Mouse (Mus musculus) ovary, postnatal 36 days (tissue): ENCODE data around the gene Taz.

ENCODE experiments used
- DNase-seq: peaks from one replicate; pipeline ENCODE4 v3.0.0; 2022; ENCODE audit warnings: low spot score, mixed read lengths

Taz gene

DNA sequence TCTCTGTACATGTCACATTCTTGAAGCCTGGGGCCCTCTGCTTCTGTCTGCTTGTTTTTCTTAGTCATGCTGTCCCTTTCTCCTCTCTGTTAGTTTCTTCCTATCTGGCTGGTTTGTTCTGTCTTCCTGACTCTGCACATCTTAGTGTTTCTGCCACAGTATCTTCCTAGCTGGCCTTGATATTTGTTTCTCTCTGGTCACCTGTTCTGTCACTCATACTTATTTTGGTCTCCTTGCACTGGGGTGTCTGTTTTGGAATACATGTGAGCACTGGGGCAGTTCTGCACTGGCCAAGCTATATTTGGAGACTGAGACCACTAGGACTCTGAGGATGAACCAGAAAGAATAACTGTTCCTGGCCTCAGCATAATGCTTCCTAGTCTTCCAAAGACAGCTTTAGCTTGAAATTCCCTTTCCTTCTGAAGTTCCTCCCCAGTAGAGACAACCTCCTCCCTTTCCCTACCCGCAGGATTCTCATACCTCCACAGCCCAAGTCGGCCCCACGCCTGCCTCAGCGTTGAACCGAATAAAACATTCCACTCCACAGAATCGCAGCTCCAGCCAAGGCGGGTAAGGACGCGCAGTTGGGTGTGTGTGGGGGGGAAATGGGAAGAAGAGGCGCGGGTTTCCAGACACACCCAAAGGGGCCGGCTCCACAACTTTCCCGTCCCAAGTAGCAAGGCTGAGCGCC lies 526 bp upstream of the Taz start:
- no peak for DNase-seq

DNA sequence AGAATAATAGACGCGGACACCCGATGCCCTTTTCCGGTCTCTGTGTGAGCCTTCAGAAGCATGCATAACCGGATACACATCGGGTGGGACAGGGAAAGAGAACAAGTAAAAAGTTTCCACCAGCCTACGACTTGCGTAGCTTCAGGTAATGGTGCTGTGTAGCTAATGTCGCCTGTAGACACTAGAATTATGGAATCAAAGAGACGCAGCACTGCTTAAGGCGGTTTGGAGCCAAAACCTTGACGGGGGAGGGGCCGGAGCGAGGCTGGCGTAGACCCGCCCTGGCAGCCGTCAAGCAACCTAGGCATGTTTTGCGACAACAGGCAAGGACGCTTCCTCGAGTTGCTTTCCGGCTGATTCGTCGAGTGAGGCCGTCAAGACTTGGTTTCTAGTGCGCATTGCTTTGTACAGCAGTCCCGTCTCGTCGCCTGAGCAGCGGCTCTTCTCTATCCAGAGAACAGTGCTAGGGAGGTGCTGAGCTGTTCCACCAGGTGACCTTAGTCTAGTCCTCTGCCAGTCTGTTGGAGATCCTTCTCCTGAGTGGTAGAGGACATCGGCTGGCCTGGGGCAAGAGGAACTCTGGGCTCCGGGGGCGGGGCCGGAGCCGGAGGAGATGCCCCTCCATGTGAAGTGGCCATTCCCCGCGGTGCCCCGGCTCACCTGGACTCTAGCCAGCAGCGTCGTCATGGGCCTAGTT lies 831 bp downstream of the Taz start:
- peak; percentile 80 for DNase-seq

- DNase-seq = no peak
Observed at GRCm38 (mm10) chrX:74283092-74283437, 1.4 kb downstream of the Taz start.

DNA sequence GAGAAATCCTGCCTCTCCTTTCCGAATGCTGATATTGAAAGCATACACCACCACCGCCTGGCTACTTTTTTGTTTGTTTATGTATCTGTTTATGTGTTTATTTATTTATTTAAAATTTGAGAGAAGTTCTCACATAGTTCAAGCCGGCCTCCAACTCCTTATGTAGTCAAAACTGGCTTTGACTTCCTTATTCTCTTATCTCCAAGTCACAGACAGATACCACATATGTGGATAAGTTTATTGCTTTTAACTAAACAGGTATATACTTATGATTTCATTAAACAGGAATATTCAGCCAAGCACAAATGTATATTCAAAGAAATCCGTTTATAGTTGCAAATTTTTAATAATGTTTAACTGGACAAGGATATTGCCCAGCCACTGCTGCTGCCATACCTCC lies 11.7 kb downstream of the Taz start:
- DNase-seq = no peak

DNA sequence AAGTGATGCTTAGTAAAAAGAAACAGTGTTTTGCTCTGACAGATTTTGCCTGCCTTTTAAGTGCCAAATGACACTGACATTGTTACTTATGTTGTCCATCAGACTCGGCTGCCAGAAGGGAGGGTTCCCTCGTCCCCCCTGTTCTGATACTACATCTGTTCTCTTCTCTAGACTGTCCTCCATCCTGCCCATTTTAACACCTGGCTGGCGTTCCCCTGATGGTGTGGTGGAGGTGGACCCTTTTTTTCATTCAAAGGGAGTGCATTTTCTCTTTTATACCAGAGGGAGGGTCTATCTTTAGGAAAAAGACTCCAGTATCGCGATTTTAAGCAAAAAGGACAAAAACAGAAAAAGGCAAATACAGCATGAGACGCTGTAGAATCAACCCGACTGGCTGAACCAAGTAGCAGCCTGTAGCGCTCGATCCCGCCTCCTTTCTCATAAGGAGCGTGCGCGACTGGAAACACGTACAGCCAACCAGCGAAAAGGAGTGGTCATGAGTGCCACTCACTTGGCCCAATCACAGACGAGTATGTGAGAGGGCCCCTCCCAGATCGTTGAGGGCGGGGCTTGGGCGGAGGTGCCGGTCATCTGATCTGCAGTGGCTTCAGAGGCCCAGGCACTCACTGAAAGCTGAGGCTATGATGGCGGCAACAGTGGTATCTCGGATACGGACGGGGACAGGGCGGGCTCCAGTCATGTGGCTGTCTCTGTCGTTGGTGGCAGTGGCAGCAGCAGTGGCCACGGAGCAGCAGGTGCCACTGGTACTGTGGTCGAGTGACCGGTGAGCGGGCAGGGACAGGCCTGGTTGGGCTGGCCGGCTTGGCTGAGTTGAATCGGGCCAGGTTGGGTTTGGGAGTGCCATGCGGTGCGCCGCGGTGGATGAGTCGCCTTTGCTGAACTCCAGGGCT lies 15.1 kb downstream of the Taz start, which contains the start of gene Atp6ap1:
Gene Atp6ap1, plus strand, starts transcription at position 560 of the 911 bp plus-strand sequence.
- DNase-seq = peak; percentile 90

- DNase-seq = no peak
Observed at GRCm38 (mm10) chrX:74298348-74298747, 16.6 kb downstream of the Taz start.

DNA sequence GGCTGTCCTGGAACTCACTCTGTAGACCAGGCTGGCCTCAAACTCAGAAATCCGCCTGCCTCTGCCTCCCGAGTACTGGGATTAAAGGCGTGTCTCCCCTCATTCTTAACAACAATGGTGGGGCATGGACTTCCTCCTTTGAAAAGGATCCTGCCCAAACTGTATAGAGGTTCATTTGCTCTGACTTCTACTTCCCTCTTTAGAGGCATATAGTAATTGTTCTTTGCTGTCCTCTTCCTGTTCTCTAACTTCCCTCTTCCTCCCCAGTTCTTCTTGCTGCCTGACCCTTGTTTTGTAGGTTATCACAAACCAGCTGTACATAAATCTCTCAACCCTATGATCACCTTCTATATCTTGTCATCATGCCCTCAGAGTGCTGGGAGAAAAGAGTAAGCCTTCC lies 18.0 kb downstream of the Taz start:
- DNase-seq = no peak

GRCm38 (mm10) chrX:74304867-74305700 lies 23.4 kb downstream of the Taz start, which contains the start of gene Gdi1:
Gene Gdi1, plus strand, starts transcription at chrX:74304998.
- DNase-seq = peak; percentile 69

DNA sequence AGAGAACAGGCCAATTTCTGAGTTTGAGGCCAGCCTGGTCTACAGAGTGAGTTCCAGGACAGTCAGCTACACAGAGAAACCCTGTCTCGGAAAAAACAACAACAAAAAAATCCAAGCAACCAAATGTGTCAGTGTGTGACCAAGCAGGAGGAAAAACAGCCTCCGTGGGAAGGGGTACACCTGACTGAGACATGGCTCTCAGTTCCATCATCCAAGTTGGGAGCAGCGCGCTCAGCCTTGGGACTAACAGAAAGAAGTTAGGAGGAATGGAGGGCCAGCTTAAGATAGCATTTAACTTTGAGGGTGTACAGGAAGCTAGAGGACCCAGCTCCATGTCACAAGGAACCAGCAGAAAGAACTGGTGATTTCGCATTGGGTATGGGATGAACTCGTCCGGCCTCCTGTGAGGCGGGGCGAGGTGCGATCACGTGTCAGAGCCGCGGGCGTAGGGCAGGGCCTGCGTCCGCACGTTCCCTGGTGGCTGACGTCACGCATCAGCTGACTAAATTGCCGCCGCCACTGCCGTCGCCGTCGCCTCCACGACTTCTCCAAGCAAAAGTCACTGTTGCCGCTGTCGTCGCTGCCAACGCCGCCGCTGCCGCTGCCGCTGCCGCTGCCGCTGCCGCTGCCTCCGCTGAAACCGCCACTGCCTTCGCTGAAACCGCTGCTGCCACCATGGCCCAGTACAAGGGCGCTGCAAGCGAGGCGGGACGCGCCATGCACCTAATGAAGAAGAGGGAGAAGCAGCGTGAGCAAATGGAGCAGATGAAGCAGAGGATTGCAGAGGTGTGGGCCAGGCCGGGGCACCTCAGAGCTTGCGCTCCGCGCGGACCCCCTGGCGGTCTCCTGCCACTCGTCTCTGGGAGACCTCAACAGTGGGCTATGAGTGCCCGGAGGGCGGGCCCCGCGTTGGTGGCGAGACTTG lies 31.1 kb downstream of the Taz start, which contains the start of gene Fam50a:
Gene Fam50a, plus strand, starts transcription at position 494 of the 925 bp plus-strand sequence.
- peak; percentile 82 for DNase-seq

- DNase-seq = peak; percentile 79
Observed at GRCm38 (mm10) chrX:74328725-74329161, 47.0 kb downstream of the Taz start, which contains the start of gene Plxna3. Gene Plxna3, plus strand, starts transcription at chrX:74329066.

GRCm38 (mm10) chrX:74329215-74329671 lies 47.5 kb downstream of the Taz start:
- no peak for DNase-seq

DNA sequence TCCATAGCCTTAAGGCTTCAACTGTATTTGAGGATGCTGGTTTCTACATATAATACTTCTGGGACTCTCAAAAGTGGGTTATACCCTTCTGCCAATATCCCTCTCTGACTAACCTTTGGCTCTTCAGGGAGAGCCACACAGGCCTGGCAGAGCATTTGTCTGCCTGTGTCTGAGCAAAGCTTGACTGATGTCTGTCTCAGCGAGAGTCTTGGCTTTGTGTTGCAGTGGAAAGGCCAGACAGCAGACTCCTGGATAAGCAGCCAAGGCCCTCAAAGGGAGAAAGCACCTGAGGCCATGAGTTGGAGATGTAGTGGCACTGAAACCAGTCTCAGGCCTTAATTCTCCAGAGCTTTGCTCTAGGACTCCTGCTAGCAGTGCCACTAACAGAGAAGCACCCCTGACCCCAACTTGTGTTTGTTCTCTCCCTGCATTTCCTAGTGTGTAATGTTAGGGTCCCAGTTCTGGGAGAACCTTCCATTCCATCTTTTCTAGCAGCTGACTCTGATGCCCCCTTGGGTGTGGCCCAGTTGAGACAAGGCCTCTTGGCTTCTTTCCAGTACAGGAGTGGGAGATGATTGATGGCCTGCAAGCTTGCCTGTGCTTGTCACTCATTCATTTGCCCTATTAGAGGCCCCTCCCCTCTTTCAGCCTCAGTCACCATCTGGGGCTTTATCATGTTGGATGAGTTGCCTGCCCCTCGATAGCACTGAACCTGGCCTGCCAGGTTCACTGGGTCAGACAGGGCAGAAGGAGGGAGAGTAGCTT lies 48.6 kb downstream of the Taz start:
- no peak for DNase-seq
